Mouse (Mus musculus): ENCODE measurements around the gene Zfp57. TPM values are rescaled to one million over a fixed set of nuclear protein-coding genes. Genes with fewer than 3 reads are reported as not detected.

Zfp57 gene
- total RNA-seq, 4 experiments from 2014 or later, result 8.1 to 10.5 (median 9.0) TPM

- no peak for DNase-seq (ENCODE audit: low spot score in 2 of 2)
Measured at GRCm38 (mm10) chr17:36994528-36994927, 6.4 kb upstream of the Zfp57 start.

GRCm38 (mm10) chr17:36995448-36995847 lies 5.5 kb upstream of the Zfp57 start:
- no peak for DNase-seq (ENCODE audit: low spot score in 2 of 2)

GRCm38 (mm10) chr17:36997033-36997735 lies 3.8 kb upstream of the Zfp57 start:
- peak in 1 of 2 experiments; percentile 79 for DNase-seq (ENCODE audit: low spot score in 2 of 2)

DNA sequence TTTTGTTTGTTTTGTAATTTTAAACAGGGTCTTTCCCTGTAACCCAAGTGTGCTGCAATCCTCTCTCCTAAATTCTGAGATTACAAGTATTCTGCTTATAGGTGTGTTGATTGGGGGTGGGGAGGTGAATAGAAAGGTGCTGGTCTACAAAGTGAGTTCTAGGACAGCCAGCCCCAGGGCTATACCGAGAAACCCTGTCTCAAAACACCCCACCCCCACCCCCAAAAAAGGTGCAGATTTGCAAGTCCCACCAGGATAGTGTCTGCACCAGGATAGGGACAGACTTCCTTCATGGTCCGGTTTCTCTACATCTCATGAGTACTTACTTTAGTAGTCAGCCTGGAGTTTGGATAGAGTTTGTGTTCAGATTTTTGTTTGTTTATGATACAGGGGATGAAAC lies 2.5 kb upstream of the Zfp57 start:
- DNase-seq (ENCODE audit: low spot score in 2 of 2), result no peak

GRCm38 (mm10) chr17:37002364-37003330 lies 1.7 kb downstream of the Zfp57 start:
- no peak for DNase-seq (ENCODE audit: low spot score in 2 of 2)

DNA sequence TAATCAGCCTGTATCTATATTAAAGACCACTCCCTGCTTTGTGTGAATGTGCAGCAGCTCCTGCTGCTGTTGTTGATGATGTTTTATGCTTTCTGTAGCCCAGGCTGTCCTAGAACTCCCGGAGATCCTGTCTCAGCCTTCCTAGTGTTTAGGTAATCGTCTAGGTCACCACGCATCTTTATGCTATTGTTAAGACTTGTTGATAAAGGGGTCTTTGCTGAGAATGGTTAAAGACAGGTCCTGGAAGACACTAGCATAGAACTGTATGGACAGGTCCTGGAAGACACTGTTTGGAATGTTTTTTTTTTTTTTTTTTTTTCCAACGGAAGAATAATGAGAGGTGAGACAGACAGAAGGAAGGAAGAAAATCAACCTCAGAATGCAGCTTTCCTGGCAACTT lies 2.4 kb downstream of the Zfp57 start:
- DNase-seq (ENCODE audit: low spot score in 2 of 2), result no peak

DNA sequence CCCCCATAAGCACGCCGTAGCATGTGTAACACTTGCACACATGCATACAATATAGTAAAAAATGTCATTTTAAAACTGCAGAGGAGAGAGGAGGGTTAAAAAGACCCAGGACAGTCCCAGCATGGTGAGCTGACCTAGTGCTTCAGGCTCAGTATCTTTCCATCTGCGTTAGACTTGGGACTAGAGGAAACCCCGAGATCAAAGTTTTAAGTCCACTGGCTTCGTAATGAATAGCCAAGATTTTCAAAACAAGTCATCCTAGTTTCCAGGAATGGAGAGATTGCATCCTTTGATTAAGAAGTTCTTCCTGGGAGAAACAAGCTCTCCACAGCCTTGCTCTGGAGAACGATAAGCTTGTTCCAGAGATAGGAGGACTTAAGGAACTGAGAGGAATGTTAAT lies 7.2 kb downstream of the Zfp57 start:
- DNase-seq (ENCODE audit: low spot score in 2 of 2), result no peak

DNA sequence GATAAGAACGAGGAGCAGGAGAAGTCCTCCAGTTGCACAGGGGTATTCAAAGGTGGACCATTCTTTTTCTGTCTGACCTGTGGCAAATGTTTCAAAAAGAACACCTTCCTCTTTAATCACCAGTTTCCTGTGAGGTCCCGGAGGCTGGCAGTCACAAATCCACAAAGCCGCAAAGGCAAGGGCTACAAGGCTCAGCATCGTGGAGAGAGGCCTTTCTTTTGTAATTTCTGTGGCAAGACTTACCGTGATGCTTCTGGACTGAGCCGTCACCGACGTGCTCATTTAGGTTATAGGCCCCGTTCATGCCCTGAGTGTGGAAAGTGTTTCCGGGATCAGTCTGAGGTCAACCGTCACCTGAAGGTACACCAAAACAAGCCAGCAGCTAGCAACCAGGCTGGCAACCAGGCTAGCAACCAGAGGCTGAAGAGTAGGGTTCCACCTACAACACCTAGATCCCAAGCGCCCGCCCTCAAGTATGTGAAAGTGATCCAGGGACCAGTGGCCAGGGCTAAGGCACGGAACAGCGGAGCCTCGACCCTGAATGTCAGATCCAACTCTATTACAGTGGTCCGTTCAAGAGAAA lies 8.6 kb downstream of the Zfp57 start:
- no peak for DNase-seq (ENCODE audit: low spot score in 2 of 2)

GRCm38 (mm10) chr17:37011719-37012118 lies 10.8 kb downstream of the Zfp57 start:
- no peak for DNase-seq (ENCODE audit: low spot score in 2 of 2)

DNA sequence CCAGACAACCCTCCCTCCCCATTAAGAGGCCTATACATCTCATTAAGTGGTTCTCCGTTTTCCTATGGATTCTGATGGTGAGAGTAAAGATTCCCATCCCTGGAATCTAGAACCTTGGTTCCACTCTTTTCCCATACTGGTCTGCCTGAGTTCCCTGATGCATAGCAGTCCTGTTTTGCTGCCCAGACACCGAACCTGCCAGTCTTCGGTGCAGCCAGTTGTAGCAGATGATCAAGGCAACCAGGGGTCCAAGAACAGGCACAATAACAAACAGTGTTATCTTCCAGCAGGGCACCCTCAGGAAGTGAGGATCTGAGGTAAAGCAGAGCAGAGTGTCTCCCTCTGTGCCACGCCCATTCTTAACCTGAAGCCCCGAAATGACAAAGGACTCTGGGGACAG lies 11.2 kb downstream of the Zfp57 start:
- DNase-seq (ENCODE audit: low spot score in 2 of 2), result no peak

DNA sequence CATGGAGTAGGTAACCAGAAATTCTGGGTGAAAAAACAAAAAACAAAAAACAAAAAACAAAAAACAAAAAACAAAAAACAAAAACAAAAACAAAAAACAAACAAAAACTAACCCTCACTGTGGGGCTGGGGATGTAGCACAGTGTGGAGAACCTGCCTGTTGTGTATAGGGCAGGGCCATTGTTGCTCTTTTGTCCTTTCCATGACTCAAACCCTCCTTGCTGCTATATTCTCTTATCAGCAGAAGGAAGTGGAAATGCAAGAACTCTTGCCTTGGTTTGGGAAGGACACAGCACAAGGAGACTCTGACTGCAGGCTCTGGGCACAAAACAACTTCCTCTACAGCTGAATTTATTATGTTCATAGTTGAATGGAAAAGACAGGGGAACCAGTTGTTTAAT lies 15.4 kb downstream of the Zfp57 start:
- no peak for DNase-seq (ENCODE audit: low spot score in 2 of 2)

DNA sequence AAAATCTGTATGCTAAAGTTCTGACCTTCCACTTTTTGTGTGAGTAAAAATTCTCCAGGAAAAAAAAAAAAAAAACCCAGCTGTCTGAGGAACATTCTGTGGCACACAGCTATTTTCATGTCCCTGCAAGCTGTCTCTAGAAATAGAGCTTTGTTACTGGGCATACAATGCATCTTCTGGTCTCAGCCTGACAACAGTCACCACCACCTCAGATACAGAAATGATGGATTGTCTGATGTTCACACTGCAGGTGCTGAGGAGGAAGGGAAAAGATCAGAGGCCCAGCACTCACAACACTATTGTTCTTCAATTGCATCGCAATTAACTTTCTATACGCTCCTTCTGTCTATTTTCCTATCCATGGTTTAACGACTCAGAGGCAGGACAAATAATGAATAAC lies 17.4 kb downstream of the Zfp57 start:
- peak in 1 of 2 experiments; percentile 35 for DNase-seq (ENCODE audit: low spot score in 2 of 2)

DNA sequence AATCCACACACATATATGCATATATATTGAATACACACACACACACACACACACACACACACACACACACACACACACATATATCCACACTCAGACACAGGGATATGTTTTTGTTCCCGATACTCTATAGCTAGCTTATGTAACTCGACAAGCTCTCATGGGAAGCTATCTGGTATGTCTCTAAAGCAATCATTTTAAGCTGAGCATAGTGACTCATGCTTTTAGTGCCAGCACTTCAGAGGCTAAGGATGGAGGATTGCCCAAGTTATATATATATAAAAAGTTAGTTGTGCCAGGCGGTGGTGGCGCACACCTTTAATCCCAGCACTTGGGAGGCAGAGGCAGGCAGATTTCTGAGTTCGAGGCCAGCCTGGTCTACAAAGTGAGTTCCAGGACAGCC lies 18.3 kb downstream of the Zfp57 start:
- DNase-seq (ENCODE audit: low spot score in 2 of 2), result peak in 1 of 2 experiments; percentile 28

DNA sequence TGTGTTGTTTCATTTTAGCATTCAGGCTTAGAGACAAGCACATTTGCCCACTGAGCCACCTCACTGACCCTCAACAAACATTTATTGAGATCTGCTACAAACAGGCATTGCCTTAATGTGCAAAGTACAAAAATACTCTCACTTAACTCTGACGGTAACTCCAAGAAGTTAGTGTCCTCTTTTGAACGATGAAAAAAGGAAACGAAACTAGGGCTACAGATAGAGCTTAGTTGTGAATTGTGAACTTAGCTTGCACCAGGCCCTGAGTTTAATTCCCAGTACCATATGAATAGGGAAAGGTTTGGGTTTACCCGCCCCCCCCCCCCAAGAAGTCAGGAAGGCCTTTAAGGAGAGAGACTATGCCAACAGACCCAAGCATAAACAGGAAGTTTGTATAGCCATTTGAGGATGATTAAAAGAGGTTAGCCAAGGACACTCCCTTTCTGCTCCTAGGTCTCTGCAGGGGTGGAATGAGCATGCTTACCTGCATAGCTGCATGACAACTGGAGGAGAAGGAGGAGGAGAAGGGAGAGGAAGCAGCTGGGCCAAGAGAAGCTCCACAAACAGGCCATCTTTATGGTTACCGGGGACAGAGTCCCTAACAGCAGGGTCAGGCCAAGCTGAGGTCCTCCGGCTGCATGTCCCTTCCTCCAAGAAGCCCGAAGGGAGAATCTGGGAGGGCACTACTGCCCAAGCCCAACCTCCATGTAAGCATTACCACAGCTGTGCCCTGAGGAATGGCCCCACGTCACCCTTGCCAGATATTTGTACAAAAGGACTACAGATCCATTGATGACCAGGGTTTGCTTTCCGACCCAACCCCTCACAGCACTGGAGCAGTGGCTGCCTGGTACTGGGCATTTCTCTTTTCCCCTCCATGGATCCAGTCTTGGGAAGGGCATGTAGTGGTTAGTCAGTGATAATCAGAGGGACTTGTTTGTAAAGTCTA lies 21.9 kb downstream of the Zfp57 start, which contains the start of gene Mog:
Mog (minus strand) TSS at position 771 of the 949 bp plus-strand sequence.
- peak in 1 of 2 experiments; percentile 64 for DNase-seq (ENCODE audit: low spot score in 2 of 2)

- no peak for DNase-seq (ENCODE audit: low spot score in 2 of 2)
Measured at GRCm38 (mm10) chr17:37026425-37026824, 25.5 kb downstream of the Zfp57 start.

GRCm38 (mm10) chr17:37027486-37027885 lies 26.5 kb downstream of the Zfp57 start:
- no peak for DNase-seq (ENCODE audit: low spot score in 2 of 2)

- no peak for DNase-seq (ENCODE audit: low spot score in 2 of 2)
Measured at GRCm38 (mm10) chr17:37028212-37028611, 27.2 kb downstream of the Zfp57 start.

DNA sequence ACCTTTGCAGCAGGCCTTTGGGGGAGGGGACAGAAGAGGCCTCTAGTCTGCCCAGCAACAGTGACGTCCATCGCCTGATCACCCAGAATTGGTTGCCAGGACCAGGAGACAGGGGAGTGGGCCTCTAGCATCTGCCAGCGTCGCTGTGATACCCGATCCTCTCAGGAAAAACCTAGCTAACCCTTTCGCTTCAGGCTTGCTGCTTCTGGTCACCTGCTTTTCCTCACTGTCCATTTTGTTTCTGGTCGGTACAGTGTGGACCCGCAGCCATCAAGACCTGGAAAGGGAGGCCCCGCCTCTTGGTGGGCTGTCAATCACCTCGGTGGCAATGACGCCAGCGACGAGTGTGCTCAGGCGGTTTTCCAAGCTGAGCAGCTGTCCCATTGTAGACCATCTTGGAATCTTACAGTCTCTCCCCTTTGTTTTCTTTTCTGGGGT lies 27.7 kb downstream of the Zfp57 start:
- DNase-seq (ENCODE audit: low spot score in 2 of 2), result peak; percentile 88 to 91

DNA sequence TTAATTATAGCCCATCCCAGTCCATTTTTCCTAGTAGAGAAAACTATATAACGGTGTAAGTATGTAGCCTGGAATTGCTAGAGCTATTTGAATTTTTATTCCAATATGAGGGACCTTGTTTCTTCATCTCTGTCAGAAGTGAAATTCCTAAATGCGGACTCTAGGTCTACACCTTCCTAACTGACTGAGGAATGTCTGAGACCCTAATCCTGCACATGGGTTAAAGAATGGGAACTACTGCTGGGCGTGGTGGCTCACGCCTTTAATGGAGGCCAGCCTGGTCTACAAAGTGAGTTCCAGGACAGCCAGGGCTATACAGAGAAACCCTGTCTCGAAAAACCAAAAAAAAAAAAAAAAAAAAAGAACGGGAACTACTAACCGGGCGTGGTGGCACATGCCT lies 28.2 kb downstream of the Zfp57 start:
- no peak for DNase-seq (ENCODE audit: low spot score in 2 of 2)

GRCm38 (mm10) chr17:37039127-37039894 lies 38.3 kb downstream of the Zfp57 start:
- DNase-seq (ENCODE audit: low spot score in 2 of 2), result no peak
